Comparison of ENCODE assay signal across 27 mouse cellular contexts in the genomic region with DNA sequence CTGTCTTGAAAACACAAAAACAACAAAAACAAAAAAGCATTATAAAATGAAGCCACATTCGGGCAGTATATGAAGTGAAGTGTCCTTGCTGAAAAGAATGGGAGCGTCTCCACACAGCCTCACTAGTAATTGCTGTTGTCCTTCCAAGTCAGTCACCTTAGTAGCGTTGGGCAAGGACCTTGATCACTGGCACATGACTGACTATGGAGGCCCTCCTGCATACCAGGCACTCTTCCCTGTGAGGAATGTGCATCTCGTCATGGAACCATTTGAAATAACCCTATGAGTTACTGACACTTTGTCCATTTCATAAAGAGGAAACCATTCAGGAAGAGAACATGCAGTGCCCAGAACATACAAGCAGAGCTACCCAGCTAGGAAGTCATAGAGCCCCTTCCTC. TPM values are rescaled to one million over a fixed set of nuclear protein-coding genes. Genes with fewer than 3 reads are reported as not detected.
"Had no signal": no experiment of that assay in that cellular context is flagged by ENCODE, and none has a peak within 500 bp of the region (broad histone marks: within the 10 kb centered on the region; RNA-seq: fewer than 3 reads in every experiment).

No protein-coding gene starts in this region.

- ATAC-seq: liver, postnatal 0 days; lung, postnatal 0 days; midbrain, embryonic 15.5 days had no signal

- H3K4me3 ChIP-seq: kidney, embryonic 15.5 days; limb, embryonic 12.5 days; limb, embryonic 15.5 days; midbrain, embryonic 12.5 days; midbrain, embryonic 15.5 days; neural tube, embryonic 12.5 days; neural tube, embryonic 15.5 days had no signal

- H3K27ac ChIP-seq: kidney, embryonic 15.5 days; limb, embryonic 12.5 days; limb, embryonic 15.5 days; liver, embryonic 14.5 days; macrophage; midbrain, embryonic 12.5 days; midbrain, embryonic 15.5 days; neural tube, embryonic 12.5 days; neural tube, embryonic 15.5 days had no signal

- H3K9me3 ChIP-seq: kidney, embryonic 15.5 days; limb, embryonic 12.5 days; limb, embryonic 15.5 days; midbrain, embryonic 12.5 days; midbrain, embryonic 15.5 days; neural tube, embryonic 12.5 days; neural tube, embryonic 15.5 days had no signal

- DNase-seq: kidney, postnatal 10 days; kidney, postnatal 36 days; liver, postnatal 0 days; right cerebral cortex, adult 18-20 months; right cerebral cortex, postnatal 14 days; right cerebral cortex, postnatal 4 days; thymus, postnatal 25 days had no signal

- H3K4me1 ChIP-seq: kidney, embryonic 15.5 days; limb, embryonic 12.5 days; limb, embryonic 15.5 days; midbrain, embryonic 12.5 days; midbrain, embryonic 15.5 days; neural tube, embryonic 12.5 days; neural tube, embryonic 15.5 days had no signal

- H3K4me2 ChIP-seq: kidney, embryonic 15.5 days; limb, embryonic 12.5 days; limb, embryonic 15.5 days; liver, embryonic 11.5 days; lung, embryonic 14.5 days; midbrain, embryonic 12.5 days; midbrain, embryonic 15.5 days; neural tube, embryonic 12.5 days; neural tube, embryonic 15.5 days had no signal

- H3K9ac ChIP-seq: kidney, embryonic 15.5 days; limb, embryonic 12.5 days; limb, embryonic 15.5 days; liver, embryonic 14.5 days; liver, postnatal 0 days; lung, embryonic 14.5 days; midbrain, embryonic 12.5 days; midbrain, embryonic 15.5 days; neural tube, embryonic 12.5 days; neural tube, embryonic 15.5 days had no signal

- H3K27me3 ChIP-seq: kidney, embryonic 15.5 days; limb, embryonic 12.5 days; limb, embryonic 15.5 days; midbrain, embryonic 12.5 days; midbrain, embryonic 15.5 days; neural tube, embryonic 12.5 days; neural tube, embryonic 15.5 days had no signal

RNA-seq across cellular contexts. Expression of a gene that starts 51.9 kb away (rescaled TPM):
- total RNA-seq: layer of hippocampus, adult 18-20 months; layer of hippocampus, postnatal 14 days; left cerebral cortex, adult 8-10 months; left cerebral cortex, postnatal 14 days; left cerebral cortex, postnatal 4 days; megakaryocyte, adult 5-6 weeks had no signal
- polyA plus RNA-seq: kidney, embryonic 15.5 days; limb, embryonic 12.5 days; limb, embryonic 15.5 days; liver, embryonic 11.5 days; liver, embryonic 14.5 days; liver, postnatal 0 days; lung, embryonic 14.5 days; lung, postnatal 0 days; macrophage; midbrain, embryonic 12.5 days; midbrain, embryonic 15.5 days; neural tube, embryonic 12.5 days; neural tube, embryonic 15.5 days; stomach, embryonic 14.5 days; thymus, postnatal 0 days had no signal
